Mouse (Mus musculus): Measurements from ENCODE around the gene Cdk15.
A peak's percentile ranks its signal among the peaks of the same experiment; 100 is the strongest.

Cdk15 gene

DNA sequence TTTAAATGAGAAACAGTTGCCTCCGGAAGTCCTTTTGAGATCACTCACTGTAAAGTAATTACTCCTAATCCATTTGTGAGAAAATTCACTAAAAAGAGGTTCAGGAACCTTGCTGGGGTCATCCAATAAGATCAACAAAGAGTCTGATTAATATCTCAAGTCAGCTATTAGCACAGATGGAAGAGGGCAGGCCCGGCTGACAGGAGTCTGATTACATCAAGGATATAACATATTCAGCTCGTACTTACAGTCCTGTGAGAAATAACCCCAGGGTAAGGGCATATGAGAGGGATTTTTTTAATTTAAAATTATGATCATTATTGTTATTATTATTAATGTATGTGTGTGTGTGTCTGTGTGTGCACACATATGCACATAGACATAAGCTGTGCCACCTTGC lies 15.5 kb downstream of the Cdk15 start:
- no peak for DNase-seq (ENCODE audit: low read depth, low spot score)

GRCm38 (mm10) chr1:59285880-59286279 lies 29.2 kb downstream of the Cdk15 start:
- DNase-seq (ENCODE audit: low read depth, low spot score), result peak; percentile 15

GRCm38 (mm10) chr1:59286316-59286850 lies 29.7 kb downstream of the Cdk15 start:
- DNase-seq (ENCODE audit: low read depth, low spot score), result peak; percentile 69

- DNase-seq (ENCODE audit: low read depth, low spot score), result no peak
These were observed 31.0 kb downstream of the Cdk15 start for GRCm38 (mm10) chr1:59287733-59288132.

GRCm38 (mm10) chr1:59291652-59292051 lies 34.9 kb downstream of the Cdk15 start:
- DNase-seq (ENCODE audit: low read depth, low spot score), result no peak

GRCm38 (mm10) chr1:59295769-59296168 lies 39.1 kb downstream of the Cdk15 start:
- DNase-seq (ENCODE audit: low read depth, low spot score), result no peak

- DNase-seq (ENCODE audit: low read depth, low spot score), result no peak
These were observed 40.5 kb downstream of the Cdk15 start for GRCm38 (mm10) chr1:59297167-59297566.

GRCm38 (mm10) chr1:59298491-59299090 lies 41.9 kb downstream of the Cdk15 start:
- no peak for DNase-seq (ENCODE audit: low read depth, low spot score)

DNA sequence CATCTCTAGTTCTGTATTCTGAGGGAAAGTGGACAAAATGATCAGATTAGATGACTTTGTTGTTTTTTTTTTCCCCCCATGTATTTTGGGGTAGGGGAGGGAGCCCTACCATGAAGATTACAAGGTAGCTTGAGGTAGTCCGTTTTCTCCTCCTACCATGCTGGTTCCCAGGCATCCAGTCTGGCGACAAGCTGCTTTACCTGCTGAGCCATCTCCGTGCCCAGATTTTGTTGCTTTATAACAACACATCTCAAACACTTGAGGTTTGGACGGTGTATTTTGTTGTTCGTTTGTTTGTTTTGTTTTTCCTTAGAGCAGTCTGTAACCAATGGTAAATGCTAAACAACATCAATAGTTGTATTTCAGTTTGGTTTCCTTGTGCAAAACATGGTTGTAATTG lies 50.6 kb downstream of the Cdk15 start:
- no peak for DNase-seq (ENCODE audit: low read depth, low spot score)

GRCm38 (mm10) chr1:59311292-59311885 lies 54.7 kb downstream of the Cdk15 start:
- no peak for DNase-seq (ENCODE audit: low read depth, low spot score)

DNA sequence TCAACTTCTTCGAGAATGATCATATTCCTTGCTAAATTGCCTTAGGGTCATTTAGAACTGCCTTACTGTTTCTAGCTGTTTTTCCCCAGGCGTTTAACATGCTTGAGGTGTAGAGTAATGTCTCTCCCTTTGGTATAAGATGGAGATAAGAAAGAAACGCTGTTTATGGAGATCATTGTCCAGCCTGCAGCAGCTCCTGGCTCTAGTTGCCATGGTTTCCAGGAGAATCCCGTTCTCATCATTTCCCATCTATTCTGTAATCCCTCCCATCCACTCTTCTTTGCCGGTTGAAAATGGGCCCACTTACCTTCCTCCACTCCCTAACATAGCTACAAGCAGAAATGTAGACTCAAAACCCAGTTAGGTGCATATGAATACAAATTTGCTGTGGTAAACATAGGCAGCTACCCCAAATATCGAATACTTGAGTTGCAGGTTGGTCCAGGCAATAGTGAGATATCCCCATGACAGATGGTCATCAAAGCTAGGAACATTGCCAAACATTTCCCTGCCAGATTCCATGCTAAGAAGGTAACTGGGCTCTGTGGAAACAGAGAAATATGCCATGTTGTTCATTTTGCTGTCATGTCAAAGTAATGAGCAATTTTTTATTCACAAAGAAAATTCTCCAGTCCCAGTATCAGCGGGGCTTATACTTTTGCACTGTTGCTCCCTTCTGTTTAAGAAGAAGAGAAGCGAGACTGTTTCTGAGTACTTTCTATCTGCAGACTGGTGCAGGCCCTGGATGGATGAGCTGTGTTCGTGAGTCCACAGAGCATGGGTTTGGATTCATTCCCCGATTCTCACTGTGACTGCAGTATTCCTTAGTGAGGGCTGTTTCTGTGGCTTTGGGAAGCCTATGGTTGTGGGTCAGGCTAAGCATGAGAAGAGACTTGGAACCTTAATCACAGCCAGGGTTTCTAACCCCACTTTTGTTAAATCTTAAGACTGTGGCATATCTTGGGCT lies 55.8 kb downstream of the Cdk15 start:
- no peak for DNase-seq (ENCODE audit: low read depth, low spot score)

DNA sequence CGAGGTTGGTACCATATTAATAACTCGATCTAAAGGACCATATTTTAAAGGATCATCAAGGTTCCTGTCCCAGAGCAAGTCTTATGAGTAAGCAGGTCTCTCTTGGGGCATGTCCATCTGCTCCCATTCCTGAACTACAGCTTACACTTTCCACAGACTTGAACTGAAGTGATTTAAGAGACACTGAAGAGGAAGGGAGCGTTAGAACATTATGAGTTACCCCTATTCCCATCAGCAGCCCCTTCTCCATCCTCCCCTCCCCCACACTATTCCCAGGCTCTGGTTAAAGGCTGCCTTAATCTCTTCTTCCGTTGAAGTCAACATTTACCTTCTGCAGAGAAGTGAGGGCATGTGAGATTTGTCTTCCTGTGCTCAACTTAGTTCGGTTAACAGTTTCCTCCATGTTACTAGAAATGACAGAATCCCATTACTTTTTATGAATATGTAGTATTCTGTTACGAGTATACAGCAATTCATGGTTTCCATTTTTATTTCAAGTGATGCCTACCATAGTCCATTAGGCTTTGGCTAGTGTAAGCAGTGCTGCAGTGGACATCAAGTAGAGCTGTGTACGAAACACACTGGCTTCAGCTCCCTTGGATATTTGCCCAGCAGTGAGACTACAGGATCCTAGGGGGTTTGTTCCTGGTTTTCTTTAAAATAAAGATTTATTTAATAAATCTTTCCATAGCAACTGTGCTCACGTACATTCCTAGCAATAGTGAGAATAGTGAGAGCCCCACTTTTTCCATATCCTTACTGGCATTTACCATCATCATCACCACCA lies 56.6 kb downstream of the Cdk15 start:
- no peak for DNase-seq (ENCODE audit: low read depth, low spot score)

- DNase-seq (ENCODE audit: low read depth, low spot score), result peak; percentile 45
These were observed 58.5 kb downstream of the Cdk15 start for GRCm38 (mm10) chr1:59315057-59315807.

GRCm38 (mm10) chr1:59316031-59316385 lies 59.3 kb downstream of the Cdk15 start:
- no peak for DNase-seq (ENCODE audit: low read depth, low spot score)

GRCm38 (mm10) chr1:59316386-59317051 lies 59.8 kb downstream of the Cdk15 start:
- peak; percentile 72 for DNase-seq (ENCODE audit: low read depth, low spot score)

GRCm38 (mm10) chr1:59317397-59317796 lies 60.7 kb downstream of the Cdk15 start:
- DNase-seq (ENCODE audit: low read depth, low spot score), result no peak

- DNase-seq (ENCODE audit: low read depth, low spot score), result no peak
These were observed 62.2 kb downstream of the Cdk15 start for GRCm38 (mm10) chr1:59318878-59319277.

GRCm38 (mm10) chr1:59321076-59321879 lies 64.6 kb downstream of the Cdk15 start:
- DNase-seq (ENCODE audit: low read depth, low spot score), result no peak
